Mouse (Mus musculus) intestine, postnatal 0 days (tissue): Measurements from ENCODE around the gene Emp2. TPM values are rescaled to one million over a fixed set of nuclear protein-coding genes. Genes with fewer than 3 reads are reported as not detected.

Experiments used
- ATAC-seq: fragments of 200-750 bp; cut with Nextera tagmentation; 2 replicates; pipeline ENCODE4 v1.8.0; 2017; ENCODE audit warnings: mild to moderate bottlenecking, moderate TSS enrichment, moderate library complexity
- H3K27ac ChIP-seq: fragments of 300-500 bp; sonication (generic); 2 replicates; pipeline ENCODE4 v1.5.1; 2014; ENCODE audit warnings: mild to moderate bottlenecking, low read depth, low read length, moderate library complexity
- H3K27me3 ChIP-seq: fragments of 300-500 bp; sonication (generic); replicated peaks from 2 replicates; pipeline ENCODE4 v1.6.1; 2014; ENCODE audit warnings: low read length, mixed read lengths; ENCODE audit not compliant: control insufficient read depth, insufficient read depth
- H3K36me3 ChIP-seq: fragments of 300-500 bp; sonication (generic); 2 replicates; pipeline ENCODE4 v1.6.1; 2014; ENCODE audit warnings: mild to moderate bottlenecking, moderate library complexity; ENCODE audit not compliant: control insufficient read depth, insufficient read depth
- H3K4me1 ChIP-seq: fragments of 300-500 bp; sonication (generic); replicated peaks from 2 replicates; pipeline ENCODE4 v1.6.1; 2014; ENCODE audit warnings: antibody characterized with exemption, low read length, mixed read lengths; ENCODE audit not compliant: control insufficient read depth, insufficient read depth
- H3K4me2 ChIP-seq: fragments of 300-500 bp; sonication (generic); replicated peaks from 2 replicates; pipeline ENCODE4 v1.6.1; 2014; ENCODE audit warnings: low read depth, mild to moderate bottlenecking, moderate library complexity
- H3K4me3 ChIP-seq: fragments of 300-500 bp; sonication (generic); 2 replicates; pipeline ENCODE4 v1.5.1; 2014; ENCODE audit warnings: low read depth, low read length
- H3K9ac ChIP-seq: fragments of 300-500 bp; sonication (generic); 2 replicates; pipeline ENCODE4 v1.6.1; 2014; ENCODE audit warnings: mild to moderate bottlenecking, low read depth, low read length
- H3K9me3 ChIP-seq: fragments of 300-500 bp; sonication (generic); 2 replicates; pipeline ENCODE4 v1.6.1; 2016; ENCODE audit warnings: mixed run types; ENCODE audit not compliant: control insufficient read depth
- CTCF ChIP-seq: sonication (generic); IDR thresholded peaks from 2 replicates; pipeline ENCODE4 v1.5.1; 2016; ENCODE audit warnings: low read depth, mild to moderate bottlenecking, control low read depth, antibody characterized with exemption, moderate library complexity
- WGBS: fragments of 180-500 bp; shearing (Covaris S2); extraction: QIAGEN DNeasy Blood & Tissue Kit; methylation state at CpG from one replicate; pipeline ENCODE4 v1.1.7; 2014; 5-methylcytosine and 5-hydroxymethylcytosine counted together
- polyA plus RNA-seq: library from polyadenylated mRNA; unstranded; fragments of >200 nt; fragmentation: Nextera tagmentation; extraction: Ambion mirVana; gene quantifications from 2 replicates; pipeline ENCODE4 v1.2.1, GENCODE M21; 2015

Gene Emp2
- polyA plus RNA-seq, 1 experiment from 2014 or later, result 8.7 TPM

DNA sequence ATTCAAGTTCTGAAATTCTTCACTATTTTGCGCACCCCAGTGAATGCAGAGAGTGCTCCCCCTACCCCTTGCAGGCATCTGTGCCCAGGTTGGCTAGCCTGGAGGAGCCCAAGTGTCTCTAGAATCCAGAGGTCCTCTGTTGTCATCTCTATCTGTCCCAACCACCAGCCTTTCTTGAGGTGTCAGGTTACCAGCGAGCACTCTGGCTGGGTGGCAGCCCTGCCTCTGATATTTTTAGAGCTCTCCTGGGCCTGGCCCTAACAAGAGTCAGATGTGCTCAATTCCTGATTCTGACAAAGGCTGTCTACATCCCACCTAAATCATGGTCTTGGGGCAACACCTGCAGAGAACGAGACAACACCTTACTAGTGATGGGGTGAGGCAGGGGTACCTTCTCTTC lies 2.7 kb downstream of the Emp2 start:
- no peak overlapping the region for H3K4me3 ChIP-seq
- no peak overlapping the region for H3K9ac ChIP-seq
- H3K27me3 ChIP-seq, result no peaks in the 10 kb centered on the region
- H3K4me1 ChIP-seq, result peaks cover 4% of the 10 kb centered on the region; the same call in 1 of the 2 replicates
- H3K9me3 ChIP-seq, result no peaks in the 10 kb centered on the region
- TF ChIP-seq CTCF, result no peak
- 61% methylated on average over 3 of the region's 3 CpGs for WGBS
- no peak for ATAC-seq
- no peaks in the 10 kb centered on the region for H3K36me3 ChIP-seq
- H3K4me2 ChIP-seq, result no peak overlapping the region
- no peak overlapping the region for H3K27ac ChIP-seq

DNA sequence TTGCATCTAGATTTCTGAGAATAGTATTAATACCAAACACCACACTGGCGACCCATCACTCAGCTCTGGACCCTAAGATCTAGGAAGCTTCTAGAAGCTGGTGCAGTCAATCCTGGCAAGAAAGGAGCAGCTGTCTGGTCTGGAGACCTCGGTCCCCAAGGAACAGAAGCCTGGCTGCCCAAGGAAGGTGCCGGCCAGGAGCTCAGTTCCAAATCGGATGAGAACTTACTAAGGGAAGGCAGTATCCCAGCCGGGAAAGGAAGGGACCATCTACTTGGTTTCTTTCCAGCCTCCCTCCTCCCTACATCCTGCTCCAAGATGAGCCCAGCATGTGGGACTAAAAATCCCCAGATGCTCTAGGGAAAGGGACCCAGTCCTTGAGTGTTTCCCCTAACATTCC lies 3.3 kb downstream of the Emp2 start:
- ATAC-seq, result no peak
- Histone ChIP-seq H3K9ac (no peak overlapping the region), H3K36me3 (no peaks in the 10 kb centered on the region), H3K4me1 (peaks cover 4% of the 10 kb centered on the region; the same call in 1 of the 2 replicates), H3K9me3 (no peaks in the 10 kb centered on the region), H3K27me3 (no peaks in the 10 kb centered on the region), H3K27ac (no peak overlapping the region), H3K4me3 (no peak overlapping the region), H3K4me2 (no peak overlapping the region)
- TF ChIP-seq CTCF, result no peak
- 82% methylated on average over 5 of the region's 5 CpGs for WGBS

DNA sequence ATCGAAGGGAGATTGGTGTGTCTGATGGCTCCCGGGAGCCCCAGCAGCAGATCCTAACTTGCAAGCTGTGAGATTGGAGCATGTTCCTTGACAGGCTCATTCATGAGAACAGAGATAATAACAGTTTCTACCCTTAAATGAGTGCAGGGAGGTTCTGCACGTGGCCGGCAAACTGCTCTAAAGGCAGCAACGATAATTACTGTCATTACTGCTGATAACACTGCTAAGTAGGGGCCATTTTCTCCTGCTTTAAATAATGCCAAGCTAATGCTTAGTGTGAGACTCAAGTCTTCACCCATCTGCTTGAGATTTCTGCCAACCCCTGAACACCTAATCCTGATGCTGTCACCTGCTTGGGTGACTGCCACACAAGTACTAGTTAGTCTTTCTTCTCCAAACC lies 6.4 kb downstream of the Emp2 start:
- Histone ChIP-seq H3K9ac (no peak overlapping the region), H3K9me3 (no peaks in the 10 kb centered on the region), H3K4me2 (no peak overlapping the region), H3K36me3 (no peaks in the 10 kb centered on the region), H3K27ac (no peak overlapping the region), H3K4me3 (no peak overlapping the region), H3K27me3 (no peaks in the 10 kb centered on the region), H3K4me1 (no peaks in the 10 kb centered on the region)
- no peak for ATAC-seq
- 49% methylated on average over 5 of the region's 5 CpGs for WGBS
- TF ChIP-seq CTCF, result no peak

- Histone ChIP-seq H3K9ac (no peak overlapping the region), H3K4me2 (no peak overlapping the region), H3K27ac (no peak overlapping the region), H3K9me3 (no peaks in the 10 kb centered on the region), H3K36me3 (no peaks in the 10 kb centered on the region), H3K4me3 (no peak overlapping the region), H3K4me1 (no peaks in the 10 kb centered on the region), H3K27me3 (no peaks in the 10 kb centered on the region)
- no peak for TF ChIP-seq CTCF
- ATAC-seq, result no peak
- WGBS, result 51% methylated on average over 3 of the region's 3 CpGs
Observed at GRCm38 (mm10) chr16:10306101-10306500, 7.7 kb downstream of the Emp2 start.

- Histone ChIP-seq H3K27me3 (no peaks in the 10 kb centered on the region), H3K9ac (no peak overlapping the region), H3K9me3 (no peaks in the 10 kb centered on the region), H3K27ac (no peak overlapping the region), H3K36me3 (no peaks in the 10 kb centered on the region), H3K4me2 (no peak overlapping the region), H3K4me3 (no peak overlapping the region), H3K4me1 (peaks cover 8% of the 10 kb centered on the region; the same call in 1 of the 2 replicates)
- WGBS, result 40% methylated on average over 3 of the region's 3 CpGs
- no peak for ATAC-seq
- no peak for TF ChIP-seq CTCF
Observed at GRCm38 (mm10) chr16:10301337-10301736, 12.4 kb downstream of the Emp2 start.

DNA sequence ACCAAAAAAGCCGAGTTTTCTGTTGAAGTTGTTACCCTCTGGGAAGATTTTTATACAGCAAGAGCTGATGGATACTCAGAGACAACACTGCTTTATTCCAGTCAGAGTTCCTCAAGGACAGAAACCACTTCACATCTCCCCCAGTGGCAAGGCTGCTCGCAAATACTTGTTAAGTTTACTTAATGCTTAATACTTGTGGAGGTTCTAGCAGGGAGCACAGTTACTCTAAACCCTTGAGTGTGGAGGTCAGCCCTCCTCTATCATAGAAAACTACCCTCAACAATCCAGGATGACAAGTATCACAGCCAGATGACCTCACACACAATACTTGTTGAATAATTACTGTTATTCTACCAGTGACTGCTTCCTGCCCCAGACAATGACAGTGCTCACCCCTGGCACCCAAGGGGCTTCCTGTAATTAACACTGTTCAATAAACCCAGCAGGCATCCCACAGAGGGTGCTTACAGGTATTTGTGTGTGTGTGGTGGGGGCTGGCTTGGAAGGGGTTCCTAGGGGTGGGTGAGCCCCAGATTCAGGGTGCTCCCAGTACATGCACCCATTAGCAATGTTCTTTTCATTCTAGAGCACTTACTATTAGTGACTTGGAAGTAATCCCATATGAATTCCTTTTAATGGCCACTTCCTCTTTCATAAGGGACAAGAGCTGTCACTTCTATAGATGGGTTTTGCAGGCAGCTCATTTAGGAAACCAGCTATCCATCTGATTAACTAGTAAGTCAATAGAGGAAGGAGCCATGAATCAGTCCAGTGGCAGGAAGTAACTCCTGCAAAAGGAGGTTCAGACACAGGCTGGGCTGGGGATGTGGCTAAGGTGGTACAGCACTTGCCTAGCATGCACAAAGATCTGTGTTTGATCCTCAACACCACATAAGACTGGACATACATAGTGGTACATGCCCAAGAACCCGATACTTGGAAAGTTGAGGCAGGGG lies 13.3 kb downstream of the Emp2 start:
- no peak overlapping the region for H3K4me2 ChIP-seq
- peaks cover 8% of the 10 kb centered on the region; the same call in 1 of the 2 replicates for H3K4me1 ChIP-seq
- ATAC-seq, result no peak
- no peak overlapping the region for H3K4me3 ChIP-seq
- TF ChIP-seq CTCF, result no peak
- H3K27ac ChIP-seq, result no peak overlapping the region
- H3K36me3 ChIP-seq, result no peaks in the 10 kb centered on the region
- H3K9ac ChIP-seq, result 0 out of 2 replicates have a peak overlapping the region, but pooled peaks have one; percentile 13
- WGBS, result 58% methylated on average over 3 of the region's 3 CpGs
- H3K9me3 ChIP-seq, result no peaks in the 10 kb centered on the region
- H3K27me3 ChIP-seq, result no peaks in the 10 kb centered on the region
